Mouse (Mus musculus) CD4-positive, CD25-positive, alpha-beta regulatory T cell, adult 9 weeks (primary cell): ENCODE results near the gene Zfp457. TPM values are rescaled to one million over a fixed set of nuclear protein-coding genes. Genes with fewer than 3 reads are reported as not detected.

Source experiments
- polyA plus RNA-seq: library from polyadenylated mRNA; unstranded; fragments of 100-300 nt; shearing (Covaris generic); gene quantifications from one replicate; pipeline ENCODE4 v1.2.1, GENCODE M21; 2017

Gene Zfp457
- polyA plus RNA-seq: 1.0 TPM

DNA sequence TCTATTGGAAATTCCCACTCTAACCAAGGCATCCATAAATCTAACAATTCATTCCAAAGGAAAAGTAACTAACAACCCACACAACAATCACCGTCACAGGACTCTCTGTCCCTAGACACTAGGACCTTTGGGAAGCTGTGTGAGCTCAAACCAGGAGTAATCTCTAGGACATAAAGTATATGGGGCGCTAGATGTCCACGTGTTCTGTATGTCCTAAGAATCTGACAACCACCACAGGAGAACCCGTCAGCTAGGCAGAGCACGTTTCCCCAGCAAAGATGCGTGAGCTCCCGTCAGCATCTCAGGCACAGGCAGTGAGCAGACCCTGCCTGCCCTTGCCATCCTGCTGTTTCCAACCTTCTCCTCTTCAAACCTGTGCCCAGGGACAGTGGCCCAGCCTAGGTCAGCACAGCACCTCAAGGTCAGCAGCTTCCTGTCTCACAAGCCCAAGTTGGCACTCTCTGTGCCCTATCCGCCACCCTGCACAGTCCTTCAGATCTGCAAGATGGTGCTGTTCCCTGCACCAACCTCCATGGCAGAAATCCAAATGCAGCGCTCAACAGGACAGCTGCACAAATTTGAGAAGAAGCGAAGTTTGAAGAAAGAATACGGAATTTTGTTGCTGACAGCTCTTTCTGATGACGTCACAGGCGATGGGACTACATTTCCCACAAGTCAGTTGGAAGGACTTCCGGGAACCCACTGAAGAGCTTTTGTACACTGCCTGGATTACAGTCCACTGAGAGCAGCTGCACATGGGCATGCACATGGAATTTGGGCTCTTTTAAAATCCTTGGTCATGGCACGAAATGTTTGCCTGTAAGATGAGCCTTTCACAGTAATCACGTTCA, at the start of gene Zfp457:
Gene Zfp457 (minus strand): TSS at position 664 of the 851 bp plus-strand sequence.

GRCm38 (mm10) chr13:67332019-67332724, 25.9 kb upstream of the Zfp457 start, which contains the start of gene Zfp595:
TSS of gene Zfp595 (minus strand) at chr13:67332570.

DNA sequence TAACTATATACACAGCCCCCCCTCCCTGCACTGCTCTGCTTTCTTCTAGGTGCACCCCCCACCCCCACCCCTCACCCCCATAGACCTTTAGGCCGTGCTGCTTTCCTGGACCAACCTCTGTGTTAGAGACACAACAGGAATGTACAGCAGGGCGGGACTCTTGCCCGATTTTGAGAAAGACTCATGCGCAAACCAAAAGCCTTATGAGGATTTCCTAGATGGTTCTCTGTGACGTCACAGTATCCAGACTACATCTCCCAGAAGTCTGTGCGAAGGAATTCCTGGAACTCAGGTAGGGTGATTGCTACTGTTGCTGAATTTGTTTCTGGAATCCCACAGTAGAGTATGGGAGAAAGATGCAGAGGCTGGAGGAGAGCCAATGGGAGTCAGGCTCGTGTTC, 28.0 kb downstream of the Zfp457 start, which contains the start of gene Zfp458:
Gene Zfp458 (minus strand): TSS at position 153 of the 400 bp plus-strand sequence.

Other genes with a start within 250 kb of the Zfp457 start
- gene Zfp712, start 245.3 kb downstream of the Zfp457 start, polyA plus RNA-seq: 8.4 TPM
- gene Zfp708, start 208.5 kb downstream of the Zfp457 start, polyA plus RNA-seq: 8.0 TPM
- 3.6 TPM for gene Gm28557, start 197.9 kb downstream of the Zfp457 start, polyA plus RNA-seq
- 0.27 TPM for gene Rslcan18, start 190.2 kb downstream of the Zfp457 start, polyA plus RNA-seq
- gene Zfp759, start 184.8 kb downstream of the Zfp457 start, polyA plus RNA-seq: 2.7 TPM
- 19.7 TPM for gene Rsl1, start 133.3 kb downstream of the Zfp457 start, polyA plus RNA-seq
- 7.0 TPM for gene Zfp455, start 112.0 kb downstream of the Zfp457 start, polyA plus RNA-seq
- 3.1 TPM for gene Zfp458, start 28.0 kb downstream of the Zfp457 start, polyA plus RNA-seq
- gene Zfp595, start 26.1 kb upstream of the Zfp457 start, polyA plus RNA-seq: 7.4 TPM
- 0.76 TPM for gene Gm28044, start 54.1 kb upstream of the Zfp457 start, polyA plus RNA-seq
- 2.3 TPM for gene Zfp953, start 54.1 kb upstream of the Zfp457 start, polyA plus RNA-seq
- 2.6 TPM for gene Gm28041, start 69.2 kb upstream of the Zfp457 start, polyA plus RNA-seq
- gene Zfp456, start 69.3 kb upstream of the Zfp457 start, polyA plus RNA-seq: 8.0 TPM
- gene Zfp429, start 93.3 kb upstream of the Zfp457 start, polyA plus RNA-seq: 29.7 TPM
- 3.3 TPM for gene Zfp459, start 114.9 kb upstream of the Zfp457 start, polyA plus RNA-seq
- gene Zfp874a, start 145.1 kb upstream of the Zfp457 start, polyA plus RNA-seq: 20.4 TPM
- gene Zfp874b, start 177.8 kb upstream of the Zfp457 start, polyA plus RNA-seq: 13.3 TPM
- 19.6 TPM for gene Zfp58, start 194.1 kb upstream of the Zfp457 start, polyA plus RNA-seq
- 1.5 TPM for gene Gm26965, start 219.7 kb upstream of the Zfp457 start, polyA plus RNA-seq
- gene Zfp87, start 219.7 kb upstream of the Zfp457 start, polyA plus RNA-seq: 58.4 TPM
- 22.5 TPM for gene Zfp748, start 247.3 kb upstream of the Zfp457 start, polyA plus RNA-seq